In genomic region chr10:18561445-18561844, GRCm38 (mm10) we compare ENCODE assay signal across 20 mouse cellular contexts. TPM values are rescaled to one million over a fixed set of nuclear protein-coding genes. Genes with fewer than 3 reads are reported as not detected.
DNase-seq lines count a peak whose midpoint lies in the region; ATAC-seq and TF ChIP-seq lines count a peak whose summit lies in the region.
"Had no signal": no experiment of that assay in that cellular context is flagged by ENCODE, and none has a peak within 500 bp of the region (broad histone marks: within the 10 kb centered on the region; RNA-seq: fewer than 3 reads in every experiment).

No protein-coding gene starts in this region.

- no peaks in the 10 kb centered on the region for H3K4me1 ChIP-seq in kidney, postnatal 0 days (replicated peaks; ENCODE audit: insufficient read depth, low read length)
- H3K4me1 ChIP-seq: embryonic facial prominence, embryonic 12.5 days; forebrain, embryonic 15.5 days; heart, embryonic 10.5 days; intestine, embryonic 15.5 days had no signal

- no peak overlapping the region for H3K27ac ChIP-seq in kidney, postnatal 0 days
- H3K27ac ChIP-seq: embryonic facial prominence, embryonic 12.5 days; forebrain, embryonic 15.5 days; heart, embryonic 10.5 days; hindbrain, embryonic 14.5 days; intestine, embryonic 15.5 days had no signal

- no peaks in the 10 kb centered on the region for H3K9me3 ChIP-seq in kidney, postnatal 0 days (replicated peaks; ENCODE audit: low read length)
- H3K9me3 ChIP-seq: embryonic facial prominence, embryonic 12.5 days; forebrain, embryonic 15.5 days; heart, embryonic 10.5 days; intestine, embryonic 15.5 days had no signal

- H3K9ac ChIP-seq in kidney, postnatal 0 days (ENCODE audit: low read depth, low read length) = no peak overlapping the region
- H3K9ac ChIP-seq: embryonic facial prominence, embryonic 12.5 days; forebrain, embryonic 15.5 days; hindbrain, embryonic 14.5 days; intestine, embryonic 15.5 days had no signal

- WGBS in kidney, postnatal 0 days = 56% methylated on average over 5 of the region's 5 CpGs

- no peaks in the 10 kb centered on the region for H3K27me3 ChIP-seq in kidney, postnatal 0 days (ENCODE audit: insufficient read depth, low read length)
- H3K27me3 ChIP-seq: embryonic facial prominence, embryonic 12.5 days; forebrain, embryonic 15.5 days; intestine, embryonic 15.5 days had no signal

- no peak overlapping the region for H3K4me2 ChIP-seq in kidney, postnatal 0 days (ENCODE audit: low read length)
- H3K4me2 ChIP-seq: embryonic facial prominence, embryonic 12.5 days; forebrain, embryonic 15.5 days; hindbrain, embryonic 14.5 days; intestine, embryonic 15.5 days had no signal

- ATAC-seq in kidney, postnatal 0 days (replicated peaks; ENCODE audit: low FRiP score, low read depth) = no peak
- ATAC-seq in granulocyte monocyte progenitor cell, adult 5-6 weeks (replicated peaks; ENCODE audit: poor library complexity, severe bottlenecking) = peak; percentile 75
- ATAC-seq: forebrain, embryonic 15.5 days; intestine, embryonic 15.5 days had no signal

- TF ChIP-seq CTCF in kidney, postnatal 0 days (IDR thresholded peaks at IDR 0.05; ENCODE audit: low read depth) = peak; percentile 20; the same call in 1 of the 2 replicates

- H3K4me3 ChIP-seq in kidney, postnatal 0 days (replicated peaks; ENCODE audit: low read depth, low read length) = no peak overlapping the region
- H3K4me3 ChIP-seq: embryonic facial prominence, embryonic 12.5 days; forebrain, embryonic 15.5 days; heart, embryonic 10.5 days; intestine, embryonic 15.5 days had no signal

- H3K36me3 ChIP-seq in kidney, postnatal 0 days (ENCODE audit: insufficient read depth, low read length) = no peaks in the 10 kb centered on the region
- H3K36me3 ChIP-seq: embryonic facial prominence, embryonic 12.5 days; forebrain, embryonic 15.5 days; heart, embryonic 10.5 days; intestine, embryonic 15.5 days had no signal

- no peak for DNase-seq in kidney, postnatal 0 days (ENCODE audit: low spot score)
- DNase-seq in kidney, adult 8-10 months = no peak
- DNase-seq in A20 (ENCODE audit: low read depth, low spot score) (peak; percentile 23), R1 (ENCODE audit: low read depth, low spot score) (peak; percentile 46)
- no peak for DNase-seq in thymus, postnatal 10 days (ENCODE audit: low spot score in 2 of 2)
- no peak for DNase-seq in right cerebral cortex, postnatal 10 days (ENCODE audit: low spot score in 2 of 2)
- DNase-seq in spleen, postnatal 4 days (ENCODE audit: low spot score in 2 of 2) = no peak
- DNase-seq: adrenal gland, postnatal 10 days; cerebellum, adult 18-20 months; cerebellum, adult 9-11 months; gastrocnemius, postnatal 36 days; heart, adult 18-20 months; heart, postnatal 10 days had no signal

RNA-seq across cellular contexts. Expression of gene Hebp2, which starts 15.6 kb away (rescaled TPM):
- polyA plus RNA-seq in kidney, postnatal 0 days (2015; fragmentation: Nextera tagmentation; extraction: Ambion mirVana) = 18.2 and 19.1 TPM in 2 replicates
- total RNA-seq in granulocyte monocyte progenitor cell, adult 5-6 weeks (2014; fragmentation: Nextera tagmentation) = not detected in 2 replicates
- total RNA-seq in granulocyte monocyte progenitor cell, adult 5-6 weeks (2017) = 1.2 and 2.3 TPM in 2 replicates
- total RNA-seq: hematopoietic stem cell, adult 5-6 weeks had no signal

Comparison
In these comparisons a context has a peak if more than half of its experiments do, and no peak if none do; other contexts are left out.
1. DNase-seq: peak in A20 (single experiment) and R1 (single experiment); none in kidney, postnatal 0 days (single experiment), kidney, adult 8-10 months (0 of 2), thymus, postnatal 10 days (0 of 2), right cerebral cortex, postnatal 10 days (0 of 2) and spleen, postnatal 4 days (0 of 2).